Mouse (Mus musculus) gastrocnemius, postnatal 25 days (tissue): ENCODE data around the gene Spop. TPM values are rescaled to one million over a fixed set of nuclear protein-coding genes. Genes with fewer than 3 reads are reported as not detected.
"Not testable (repeated sequence)": the region's sequence is repeated elsewhere in the genome, so short reads cannot be mapped to it uniquely, and the experiment has no call there.

ENCODE experiments used
- DNase-seq: peaks from one replicate; pipeline ENCODE4 v3.0.0; 2022
- total RNA-seq, 2 experiments: library from RNA; stranded (reverse); gene quantifications; 1 replicate in 1 of 2; 2 replicates in 1 of 2; pipeline ENCODE4 v1.2.3; 2021

Gene Spop
- total RNA-seq, 2 experiments from 2014 or later = 176 to 216 TPM

DNA sequence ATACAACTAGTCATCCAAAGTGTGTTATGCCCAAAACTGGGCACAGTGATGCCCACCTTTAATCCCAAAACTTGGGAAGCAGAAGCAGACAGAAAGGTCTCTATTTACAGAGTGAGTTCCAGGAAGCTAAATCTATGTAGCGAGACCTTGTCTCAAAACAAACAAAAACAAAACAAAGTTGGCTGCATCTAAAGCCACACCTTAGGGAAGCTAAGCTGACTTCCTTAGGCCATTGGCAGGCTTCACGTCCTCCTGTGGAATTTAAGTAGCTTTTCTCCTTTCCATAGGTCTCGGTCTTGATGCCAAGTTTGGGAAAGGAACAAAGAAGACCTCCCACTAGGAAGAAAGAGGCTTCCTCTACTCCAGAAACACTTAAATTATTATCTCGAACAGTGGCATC, 22.7 kb upstream of the Spop start:
- no peak for DNase-seq

- peak; percentile 73 for DNase-seq
Measured at GRCm38 (mm10) chr11:95391743-95392142, 22.1 kb upstream of the Spop start.

- peak; percentile 68 for DNase-seq
Measured at GRCm38 (mm10) chr11:95392223-95392667, 21.6 kb upstream of the Spop start.

DNA sequence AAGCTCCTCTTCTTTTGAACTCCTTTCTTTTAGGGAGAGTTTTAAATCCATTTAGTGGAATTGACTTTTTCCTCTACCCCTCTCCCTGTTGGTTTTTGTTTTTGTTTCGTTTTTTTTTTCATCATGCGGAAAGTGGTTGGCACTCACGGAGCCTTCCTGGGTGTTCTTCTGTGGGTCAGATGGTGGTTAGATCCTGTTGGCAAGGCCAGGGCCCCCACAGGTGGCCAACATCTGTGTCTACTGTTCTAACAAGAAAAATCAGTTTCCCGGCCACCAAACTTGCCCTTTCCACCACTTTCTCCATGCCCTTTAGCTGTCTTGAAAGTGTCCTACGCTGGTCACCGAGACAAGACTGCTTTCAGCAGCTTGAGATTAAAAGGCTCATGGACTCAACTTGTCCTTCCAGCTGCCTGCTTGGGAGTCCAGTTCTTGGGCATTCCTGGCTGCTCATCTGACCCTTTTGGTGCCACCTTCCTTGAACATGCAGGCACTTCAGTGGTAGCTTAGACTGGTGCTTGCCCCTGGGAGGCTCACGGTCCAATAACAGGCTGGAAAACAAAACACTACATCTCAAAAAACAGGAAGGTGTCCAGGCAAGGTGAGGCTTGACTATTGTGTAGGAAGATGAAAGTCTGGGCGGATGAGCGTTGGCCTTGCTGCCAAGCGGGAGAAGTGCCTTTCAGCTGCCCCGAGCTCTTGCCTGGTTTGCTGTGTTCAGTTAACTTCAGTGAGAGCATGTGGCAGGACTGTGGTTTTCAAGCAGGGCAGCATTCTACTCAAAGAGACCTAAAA, 21.0 kb upstream of the Spop start:
- DNase-seq = no peak

DNA sequence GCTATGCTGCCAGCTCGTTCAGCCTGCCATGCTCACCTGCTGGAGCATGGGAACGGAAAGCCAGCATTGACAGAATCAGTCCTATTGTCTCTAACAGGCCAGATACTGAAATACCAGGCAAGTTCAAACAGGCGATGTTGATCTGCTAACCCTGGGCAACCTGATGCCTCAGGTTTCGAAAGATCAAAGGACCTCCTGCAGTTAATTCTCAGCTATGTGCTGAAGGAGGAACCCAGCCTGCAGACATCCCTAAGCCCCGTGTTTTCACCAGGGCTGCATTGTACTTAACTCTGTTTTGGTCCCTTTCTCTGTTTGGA, 20.4 kb upstream of the Spop start:
- no peak for DNase-seq

DNA sequence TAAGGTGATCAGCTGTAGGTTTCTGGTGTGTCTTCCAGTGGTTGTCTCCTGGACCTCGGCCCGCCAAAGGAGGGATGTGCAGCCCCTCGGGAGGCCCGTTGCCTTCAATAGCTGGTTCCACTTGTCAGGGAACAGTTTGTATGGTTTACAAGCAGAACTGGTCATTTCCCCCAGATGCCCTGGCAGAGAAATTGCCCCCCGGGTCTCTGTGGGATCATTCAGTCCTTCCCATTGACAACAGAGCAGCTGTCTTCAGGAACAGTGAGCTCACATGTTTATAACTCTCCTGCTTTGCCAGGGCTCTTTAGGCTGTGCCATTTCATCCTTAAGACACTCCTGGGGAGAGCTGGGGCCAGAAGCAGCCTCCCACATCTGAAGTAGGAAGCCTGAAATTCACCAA, 19.8 kb upstream of the Spop start:
- DNase-seq = no peak

GRCm38 (mm10) chr11:95396548-95396947, 17.3 kb upstream of the Spop start:
- DNase-seq = no peak

DNA sequence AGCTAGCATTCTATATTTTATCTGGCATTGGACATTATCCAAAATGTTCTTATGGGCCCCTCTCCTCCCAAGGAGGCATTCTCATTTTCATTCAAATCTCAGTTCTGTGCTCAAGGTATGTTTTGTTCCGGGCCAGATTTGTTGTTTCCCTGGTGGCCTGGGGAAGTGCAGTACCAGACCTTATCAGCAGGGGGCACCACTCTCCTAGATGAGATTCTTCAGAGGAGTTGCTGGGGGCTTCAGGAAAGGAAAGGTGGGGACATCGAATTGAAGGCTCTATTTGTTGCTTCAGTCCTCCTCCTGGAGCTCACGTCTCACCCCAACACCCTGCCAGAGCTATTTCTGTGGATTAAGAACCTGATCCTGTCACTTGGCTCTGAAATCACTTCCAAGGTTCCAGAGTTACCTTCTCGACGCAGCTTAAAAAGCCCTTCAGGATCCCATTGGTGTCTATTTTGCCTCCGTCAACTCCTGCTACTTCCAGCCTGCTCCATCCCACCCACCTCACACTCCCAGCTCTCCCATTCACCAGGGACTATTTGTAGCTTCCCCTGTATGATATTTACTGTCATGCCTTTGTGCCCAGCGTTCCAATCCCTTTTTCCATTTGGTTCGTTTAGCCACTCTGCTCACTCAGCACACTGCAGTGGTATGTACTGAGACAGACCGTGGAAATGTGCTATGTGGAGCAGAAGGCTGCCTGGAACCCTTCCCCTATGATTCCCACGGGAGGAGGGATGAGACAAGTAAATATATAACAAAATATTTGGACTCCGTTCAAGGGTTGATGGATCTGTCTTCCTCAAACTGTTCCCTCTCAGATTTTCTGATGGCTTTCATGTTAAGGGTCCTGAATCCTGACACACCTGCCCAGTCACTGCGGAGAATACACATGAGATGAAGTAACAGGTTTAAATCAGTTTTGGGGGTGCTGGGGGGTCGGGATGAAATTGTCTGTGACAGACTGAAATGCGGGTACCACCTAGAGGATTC, 15.7 kb upstream of the Spop start:
- peak; percentile 48 for DNase-seq

- no peak for DNase-seq
Measured at GRCm38 (mm10) chr11:95399520-95400020, 14.3 kb upstream of the Spop start.

GRCm38 (mm10) chr11:95401568-95401967, 12.3 kb upstream of the Spop start:
- DNase-seq = no peak

- DNase-seq = no peak
Measured at GRCm38 (mm10) chr11:95402196-95402595, 11.7 kb upstream of the Spop start.

GRCm38 (mm10) chr11:95402658-95403101, 11.2 kb upstream of the Spop start:
- DNase-seq = peak; percentile 38

DNA sequence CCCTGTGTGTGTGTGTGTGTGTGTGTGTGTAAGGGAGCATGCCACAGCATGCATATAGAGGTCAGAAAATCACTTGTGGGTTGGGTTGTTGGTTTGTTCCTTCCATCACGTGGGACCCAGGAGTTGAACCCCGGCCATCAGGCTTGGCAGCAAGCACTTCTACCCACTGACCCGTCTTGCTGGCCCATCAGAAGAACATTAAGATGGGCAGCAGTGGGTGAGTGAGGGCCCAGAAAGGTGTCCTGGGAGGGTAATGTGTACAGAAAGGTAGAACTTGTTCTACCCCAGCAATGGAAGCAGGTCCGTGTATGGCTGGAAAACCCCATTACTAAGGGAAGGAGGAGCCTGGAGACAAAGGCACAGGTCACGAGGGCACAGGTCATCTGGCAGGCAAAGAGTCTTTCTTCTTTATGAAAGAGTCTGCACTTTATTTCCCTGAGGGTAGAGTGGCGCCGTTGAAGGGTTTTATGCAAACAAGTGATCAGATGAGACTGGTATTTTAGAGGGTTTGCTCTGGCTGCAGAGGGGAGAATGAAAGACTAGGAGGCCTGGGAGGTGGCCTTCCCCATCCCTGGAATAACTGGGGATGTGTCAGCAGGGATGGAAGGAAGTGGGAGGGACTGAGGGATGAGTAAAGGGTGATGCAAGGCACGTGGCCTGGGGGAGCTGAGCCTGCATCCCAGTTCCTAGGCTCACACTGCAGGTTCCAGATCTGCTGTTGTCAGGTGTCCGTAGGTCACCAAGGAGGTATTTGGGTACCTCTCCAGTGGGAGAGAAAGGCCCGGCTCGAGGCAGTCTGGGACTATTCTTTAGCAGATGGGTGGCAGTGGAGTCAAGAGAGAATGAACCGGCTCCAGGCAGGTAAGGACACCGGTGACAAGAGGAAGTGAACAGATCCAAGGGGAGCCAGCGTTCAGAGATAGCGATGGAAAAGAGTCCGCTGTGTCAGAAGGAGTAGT, 10.2 kb upstream of the Spop start:
- DNase-seq = no peak

DNA sequence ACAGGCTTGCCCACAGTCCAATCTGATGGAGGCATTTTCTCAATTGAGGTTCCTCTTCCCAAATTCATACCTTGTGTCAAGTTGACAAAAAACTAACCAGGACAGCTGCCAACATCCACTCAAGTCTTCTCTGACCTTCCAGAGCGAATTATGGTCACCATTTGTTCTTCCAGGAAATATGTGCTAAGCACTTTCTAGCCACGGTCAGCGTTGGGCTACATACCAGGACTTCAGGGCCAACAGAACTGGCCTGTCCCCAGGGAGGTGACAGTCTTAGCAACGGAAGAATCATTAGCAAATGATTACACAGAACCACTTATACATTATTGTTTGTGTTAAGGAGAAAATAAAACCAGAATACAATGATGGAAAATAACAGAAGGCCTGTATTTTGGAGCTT, 8.1 kb upstream of the Spop start:
- peak; percentile 46 for DNase-seq

GRCm38 (mm10) chr11:95406398-95406797, 7.5 kb upstream of the Spop start:
- not testable (repeated sequence) for DNase-seq

DNA sequence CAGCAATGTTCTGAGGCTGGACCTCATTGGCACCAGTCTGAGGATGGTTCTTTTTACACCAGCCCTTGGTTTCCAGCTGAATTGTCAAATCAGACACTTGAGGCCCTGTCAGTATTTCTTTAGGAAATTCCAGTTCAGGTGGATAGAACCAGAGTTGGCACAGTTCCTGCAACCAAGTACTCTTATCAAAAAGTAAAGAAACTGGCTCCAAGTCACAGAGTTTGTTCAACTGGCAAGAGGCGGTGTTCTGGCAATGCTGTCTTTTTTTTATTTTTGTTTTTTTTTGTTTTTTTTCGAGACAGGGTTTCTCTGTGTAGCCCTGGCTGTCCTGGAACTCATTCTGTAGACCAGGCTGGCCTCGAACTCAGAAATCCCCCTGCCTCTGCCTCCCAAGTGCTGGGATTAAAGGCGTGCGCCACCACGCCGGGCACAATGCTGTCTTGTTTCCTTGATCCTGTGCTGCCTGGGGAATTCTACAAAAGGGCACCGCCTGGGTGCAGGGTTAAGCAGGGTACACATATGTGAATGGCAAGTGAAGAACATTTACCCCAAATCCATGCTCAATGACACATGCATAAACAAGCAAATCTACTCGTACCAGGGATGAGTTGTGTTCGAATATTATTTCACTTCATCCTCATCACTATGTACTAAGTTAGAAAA, 4.3 kb upstream of the Spop start:
- DNase-seq = no peak

DNA sequence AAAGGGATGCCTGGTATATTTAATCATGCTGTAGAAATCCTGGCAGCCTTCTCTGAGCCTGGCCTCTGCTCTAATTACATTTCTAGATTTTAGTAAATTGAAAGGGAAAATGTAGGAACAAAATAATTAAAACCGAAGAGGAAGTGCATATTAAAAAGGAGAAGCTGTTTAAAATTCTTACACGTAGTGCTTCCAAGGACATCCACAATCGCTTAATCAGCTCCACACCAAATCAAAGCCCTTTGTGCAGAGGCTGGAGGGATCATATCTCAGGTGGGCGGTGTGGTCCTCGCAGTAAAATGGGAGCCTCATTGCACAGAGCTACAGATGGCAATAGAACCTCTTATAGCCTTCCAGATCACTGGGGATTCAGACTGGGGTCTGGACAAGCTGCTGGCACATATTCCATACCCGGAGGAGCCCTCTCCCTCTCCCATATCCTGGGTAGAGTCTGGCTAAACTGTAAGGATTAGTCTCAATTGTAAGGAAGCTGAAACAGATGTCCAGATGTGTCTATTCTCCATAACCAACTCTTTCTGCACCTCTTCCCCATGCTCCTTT, 2.3 kb upstream of the Spop start:
- DNase-seq = no peak

GRCm38 (mm10) chr11:95412615-95413014, 1.3 kb upstream of the Spop start:
- peak; percentile 63 for DNase-seq

DNA sequence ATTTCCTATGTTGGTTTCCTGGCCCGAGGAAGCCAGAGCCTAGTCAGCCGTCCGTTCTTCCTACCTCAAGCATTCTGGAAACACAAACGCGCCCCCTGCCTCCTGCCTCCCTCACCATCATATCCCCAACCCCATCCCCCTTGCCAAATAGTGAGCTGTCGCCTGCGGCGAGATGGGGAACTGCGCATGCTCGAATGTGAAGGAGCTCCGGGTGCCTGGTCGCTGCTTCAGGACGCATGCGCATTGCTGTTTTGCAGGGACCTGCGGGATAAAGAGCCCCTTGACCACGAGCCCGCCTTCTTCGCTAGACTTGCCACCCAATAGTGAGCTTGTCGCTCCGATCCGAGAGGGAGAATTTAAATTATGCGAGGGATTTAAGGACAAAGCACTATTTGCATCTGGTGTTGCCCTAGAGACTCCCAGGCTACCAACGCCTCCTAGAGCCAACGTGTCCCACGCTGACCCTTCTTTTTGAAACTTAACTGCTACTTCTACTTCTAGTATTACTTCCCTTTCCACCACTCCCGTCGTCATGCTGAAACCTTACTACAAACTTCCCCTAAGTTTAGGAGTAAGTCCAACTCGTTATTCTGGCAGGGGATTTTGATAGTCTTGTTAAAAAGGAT, 769 bp downstream of the Spop start:
- DNase-seq = peak; percentile 94

GRCm38 (mm10) chr11:95415931-95416330, 2.1 kb downstream of the Spop start:
- DNase-seq = no peak
